Mouse (Mus musculus) intestine, postnatal 0 days (tissue): ENCODE results near the gene Gbx2. TPM values are rescaled to one million over a fixed set of nuclear protein-coding genes. Genes with fewer than 3 reads are reported as not detected.

Experiments used
- ATAC-seq: fragments of 200-750 bp; cut with Nextera tagmentation; 2 replicates; pipeline ENCODE4 v1.8.0; 2017; ENCODE audit warnings: mild to moderate bottlenecking, moderate TSS enrichment, moderate library complexity
- H3K27ac ChIP-seq: fragments of 300-500 bp; sonication (generic); 2 replicates; pipeline ENCODE4 v1.5.1; 2014; ENCODE audit warnings: mild to moderate bottlenecking, low read depth, low read length, moderate library complexity
- H3K27me3 ChIP-seq: fragments of 300-500 bp; sonication (generic); replicated peaks from 2 replicates; pipeline ENCODE4 v1.6.1; 2014; ENCODE audit warnings: low read length, mixed read lengths; ENCODE audit not compliant: control insufficient read depth, insufficient read depth
- H3K36me3 ChIP-seq: fragments of 300-500 bp; sonication (generic); 2 replicates; pipeline ENCODE4 v1.6.1; 2014; ENCODE audit warnings: mild to moderate bottlenecking, moderate library complexity; ENCODE audit not compliant: control insufficient read depth, insufficient read depth
- H3K4me1 ChIP-seq: fragments of 300-500 bp; sonication (generic); replicated peaks from 2 replicates; pipeline ENCODE4 v1.6.1; 2014; ENCODE audit warnings: antibody characterized with exemption, low read length, mixed read lengths; ENCODE audit not compliant: control insufficient read depth, insufficient read depth
- H3K4me2 ChIP-seq: fragments of 300-500 bp; sonication (generic); replicated peaks from 2 replicates; pipeline ENCODE4 v1.6.1; 2014; ENCODE audit warnings: low read depth, mild to moderate bottlenecking, moderate library complexity
- H3K4me3 ChIP-seq: fragments of 300-500 bp; sonication (generic); 2 replicates; pipeline ENCODE4 v1.5.1; 2014; ENCODE audit warnings: low read depth, low read length
- H3K9ac ChIP-seq: fragments of 300-500 bp; sonication (generic); 2 replicates; pipeline ENCODE4 v1.6.1; 2014; ENCODE audit warnings: mild to moderate bottlenecking, low read depth, low read length
- H3K9me3 ChIP-seq: fragments of 300-500 bp; sonication (generic); 2 replicates; pipeline ENCODE4 v1.6.1; 2016; ENCODE audit warnings: mixed run types; ENCODE audit not compliant: control insufficient read depth
- CTCF ChIP-seq: sonication (generic); IDR thresholded peaks from 2 replicates; pipeline ENCODE4 v1.5.1; 2016; ENCODE audit warnings: low read depth, mild to moderate bottlenecking, control low read depth, antibody characterized with exemption, moderate library complexity
- WGBS: fragments of 180-500 bp; shearing (Covaris S2); extraction: QIAGEN DNeasy Blood & Tissue Kit; methylation state at CpG from one replicate; pipeline ENCODE4 v1.1.7; 2014; 5-methylcytosine and 5-hydroxymethylcytosine counted together
- polyA plus RNA-seq: library from polyadenylated mRNA; unstranded; fragments of >200 nt; fragmentation: Nextera tagmentation; extraction: Ambion mirVana; gene quantifications from 2 replicates; pipeline ENCODE4 v1.2.1, GENCODE M21; 2015

Gene Gbx2
- polyA plus RNA-seq, 1 experiment from 2014 or later: 0.08 TPM

- Histone ChIP-seq H3K4me1 (no peaks in the 10 kb centered on the region), H3K27ac (no peak overlapping the region), H3K9me3 (no peaks in the 10 kb centered on the region), H3K4me2 (no peak overlapping the region), H3K36me3 (peaks cover 32% of the 10 kb centered on the region), H3K4me3 (no peak overlapping the region), H3K9ac (no peak overlapping the region), H3K27me3 (no peaks in the 10 kb centered on the region)
- WGBS: 73% methylated on average over 7 of the region's 7 CpGs
- no peak for ATAC-seq
- TF ChIP-seq CTCF: no peak
Observed at GRCm38 (mm10) chr1:89892281-89892680, 38.7 kb downstream of the Gbx2 start.

GRCm38 (mm10) chr1:89891400-89891799 lies 39.6 kb downstream of the Gbx2 start:
- Histone ChIP-seq H3K4me2 (no peak overlapping the region), H3K9me3 (no peaks in the 10 kb centered on the region), H3K27ac (no peak overlapping the region), H3K4me1 (no peaks in the 10 kb centered on the region), H3K27me3 (no peaks in the 10 kb centered on the region), H3K9ac (no peak overlapping the region), H3K4me3 (no peak overlapping the region), H3K36me3 (peaks cover 32% of the 10 kb centered on the region)
- 85% methylated on average over 6 of the region's 6 CpGs for WGBS
- ATAC-seq: no peak
- no peak for TF ChIP-seq CTCF

GRCm38 (mm10) chr1:89885696-89886095 lies 45.3 kb downstream of the Gbx2 start:
- Histone ChIP-seq H3K27ac (no peak overlapping the region), H3K36me3 (peaks cover 15% of the 10 kb centered on the region), H3K4me1 (no peaks in the 10 kb centered on the region; the same call in 1 of the 2 replicates), H3K4me2 (no peak overlapping the region), H3K9me3 (no peaks in the 10 kb centered on the region), H3K9ac (no peak overlapping the region), H3K27me3 (no peaks in the 10 kb centered on the region), H3K4me3 (no peak overlapping the region)
- WGBS: 40% methylated on average over 4 of the region's 4 CpGs
- ATAC-seq: no peak; the same call in 1 of the 2 replicates
- TF ChIP-seq CTCF: no peak

GRCm38 (mm10) chr1:89884335-89884734 lies 46.6 kb downstream of the Gbx2 start:
- peaks cover 11% of the 10 kb centered on the region for H3K36me3 ChIP-seq
- WGBS: 71% methylated on average over 8 of the region's 8 CpGs

GRCm38 (mm10) chr1:89880834-89881233 lies 50.1 kb downstream of the Gbx2 start:
- no peaks in the 10 kb centered on the region for H3K9me3 ChIP-seq
- no peak overlapping the region for H3K27ac ChIP-seq
- no peak overlapping the region for H3K4me3 ChIP-seq
- H3K36me3 ChIP-seq: no peaks in the 10 kb centered on the region
- no peak overlapping the region for H3K4me2 ChIP-seq
- ATAC-seq: no peak
- no peak overlapping the region for H3K9ac ChIP-seq
- no peaks in the 10 kb centered on the region for H3K27me3 ChIP-seq
- 79% methylated on average over 10 of the region's 10 CpGs for WGBS
- TF ChIP-seq CTCF: no peak
- no peaks in the 10 kb centered on the region; the same call in 1 of the 2 replicates for H3K4me1 ChIP-seq

More at GRCm38 (mm10) chr1:89884335-89884734, 46.6 kb downstream of the Gbx2 start:
- no peaks in the 10 kb centered on the region; the same call in 1 of the 2 replicates for H3K4me1 ChIP-seq
- H3K9ac ChIP-seq: no peak overlapping the region
- no peak for TF ChIP-seq CTCF
- no peak overlapping the region for H3K27ac ChIP-seq
- H3K27me3 ChIP-seq: no peaks in the 10 kb centered on the region
- no peaks in the 10 kb centered on the region for H3K9me3 ChIP-seq
- H3K4me2 ChIP-seq: no peak overlapping the region
- 0 out of 2 replicates have a peak, but pooled peaks have one; percentile 23 for ATAC-seq
- no peak overlapping the region for H3K4me3 ChIP-seq

GRCm38 (mm10) chr1:89880193-89880592 lies 50.8 kb downstream of the Gbx2 start:
- H3K4me2 ChIP-seq: no peak overlapping the region
- H3K9ac ChIP-seq: no peak overlapping the region
- 52% methylated on average over 8 of the region's 8 CpGs for WGBS

GRCm38 (mm10) chr1:89878496-89878895 lies 52.5 kb downstream of the Gbx2 start:
- Histone ChIP-seq H3K9ac (no peak overlapping the region), H3K27ac (no peak overlapping the region), H3K4me3 (no peak overlapping the region), H3K9me3 (no peaks in the 10 kb centered on the region), H3K36me3 (no peaks in the 10 kb centered on the region), H3K4me1 (no peaks in the 10 kb centered on the region), H3K4me2 (no peak overlapping the region), H3K27me3 (no peaks in the 10 kb centered on the region)
- no peak for ATAC-seq
- TF ChIP-seq CTCF: no peak
- WGBS: 88% methylated on average over 11 of the region's 11 CpGs

More at GRCm38 (mm10) chr1:89880193-89880592, 50.8 kb downstream of the Gbx2 start:
- ATAC-seq: no peak
- Histone ChIP-seq H3K4me1 (no peaks in the 10 kb centered on the region), H3K9me3 (no peaks in the 10 kb centered on the region), H3K27ac (no peak overlapping the region), H3K36me3 (no peaks in the 10 kb centered on the region), H3K27me3 (no peaks in the 10 kb centered on the region), H3K4me3 (no peak overlapping the region)
- no peak for TF ChIP-seq CTCF

Other genes starting within 250 kb of the Gbx2 start
- gene Asb18, start 83.5 kb upstream of the Gbx2 start, polyA plus RNA-seq: not detected in 2 replicates
- gene Iqca, start 222.2 kb upstream of the Gbx2 start, polyA plus RNA-seq: 0.13 and 0.47 TPM in 2 replicates